Mouse (Mus musculus): Measurements from ENCODE around the gene 8030411F24Rik. TPM values are rescaled to one million over a fixed set of nuclear protein-coding genes. Genes with fewer than 3 reads are reported as not detected.

Gene 8030411F24Rik
- polyA plus RNA-seq (2012; rRNA removed): not detected in 2 replicates

DNA sequence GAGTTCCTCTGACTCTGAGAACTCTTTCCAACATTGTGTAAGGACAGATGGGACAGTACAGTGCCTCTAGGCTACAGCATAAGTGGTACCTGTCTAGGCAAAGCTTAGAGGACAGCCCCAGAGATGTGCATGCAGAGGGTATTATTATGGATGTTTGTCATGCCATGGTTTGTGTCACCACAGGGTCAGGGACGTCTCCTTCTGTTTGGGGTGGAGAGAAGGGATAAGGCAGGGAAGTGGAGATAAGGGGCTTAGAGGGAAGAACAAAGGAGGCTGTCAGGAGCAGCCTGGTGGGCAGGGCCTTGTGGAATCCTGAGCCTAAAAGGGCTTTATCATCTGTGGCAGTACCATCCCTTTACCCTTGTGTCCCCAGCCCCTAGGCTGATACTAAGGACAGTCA is at the start of gene 8030411F24Rik:
Gene 8030411F24Rik, plus strand, starts transcription at position 301 of the 400 bp plus-strand sequence.

DNA sequence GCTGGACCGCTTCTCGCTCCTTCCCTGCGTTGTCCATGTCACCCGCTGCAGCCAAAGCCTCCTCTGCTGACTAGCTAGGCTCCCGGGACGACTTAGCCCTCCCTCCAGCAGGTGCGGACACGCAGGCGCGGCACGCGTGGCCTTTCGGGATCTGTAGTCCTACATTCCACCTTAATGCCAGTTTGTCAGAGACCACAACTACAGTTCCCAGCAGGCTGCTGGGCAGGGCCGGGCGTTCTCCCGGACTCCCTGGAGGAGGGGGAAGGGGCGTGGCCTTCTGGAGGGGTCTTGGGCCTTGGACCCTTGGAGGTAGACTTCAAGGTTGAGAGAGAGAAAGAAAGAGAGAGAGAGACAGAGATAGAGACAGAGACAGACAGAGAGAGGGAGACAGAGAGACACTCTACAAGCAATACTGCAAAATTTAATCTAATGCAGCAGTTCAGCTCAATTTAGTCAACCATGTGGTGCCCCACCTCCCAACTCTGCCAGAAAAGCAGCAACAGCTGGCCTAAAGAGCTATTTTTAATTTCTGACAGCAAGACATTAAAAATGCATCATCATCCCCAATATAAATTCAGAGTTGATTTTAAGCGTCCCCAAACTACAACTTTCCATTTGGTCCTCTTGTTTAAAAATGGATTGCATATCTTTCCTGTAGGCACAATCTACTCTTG is 49.3 kb upstream of the 8030411F24Rik start, which contains the start of gene Napb:
Gene Napb, minus strand, starts transcription at position 141 of the 674 bp plus-strand sequence.

DNA sequence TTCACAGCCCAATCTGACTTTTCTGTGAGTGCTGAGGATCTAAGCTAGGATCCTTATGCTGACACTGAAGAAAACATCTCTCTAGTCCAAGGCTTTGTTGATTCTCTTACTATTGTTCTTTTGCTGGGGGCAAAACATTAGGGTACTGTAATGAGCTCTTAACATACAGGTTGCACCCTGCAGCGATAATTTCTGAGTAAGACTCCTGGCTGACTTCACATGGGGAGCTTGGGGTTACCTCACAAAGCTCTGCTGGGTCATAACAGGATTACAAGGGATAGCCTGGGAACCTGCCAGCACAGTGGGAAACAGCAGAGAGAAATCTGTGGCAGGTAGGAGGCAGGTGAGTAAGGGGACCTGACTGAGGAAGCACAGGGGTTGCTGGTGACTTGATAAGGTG is 31.8 kb upstream of the 8030411F24Rik start, which contains the start of gene Cstl1:
Gene Cstl1, plus strand, starts transcription at position 301 of the 400 bp plus-strand sequence.

DNA sequence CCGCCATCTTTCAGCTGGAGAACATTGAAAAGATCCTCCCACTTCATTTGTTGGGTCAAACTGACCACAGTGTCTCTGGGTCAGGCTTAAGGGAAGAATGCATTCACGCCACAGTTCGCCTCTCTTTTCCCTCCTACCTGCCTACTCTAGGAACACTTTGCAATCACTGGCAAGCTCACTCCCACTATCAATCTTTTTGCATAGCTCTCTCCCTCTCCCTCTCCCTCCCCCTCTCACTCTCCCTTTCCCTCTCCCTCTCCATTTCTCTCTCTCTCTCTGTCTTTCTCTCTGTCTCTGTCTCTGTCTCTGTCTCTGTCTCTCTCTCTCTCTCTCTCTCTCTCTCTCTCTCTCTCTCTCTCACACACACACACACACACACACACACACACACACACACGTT is 10.4 kb upstream of the 8030411F24Rik start, which contains the start of gene Cst11:
Gene Cst11, minus strand, starts transcription at position 101 of the 400 bp plus-strand sequence.

DNA sequence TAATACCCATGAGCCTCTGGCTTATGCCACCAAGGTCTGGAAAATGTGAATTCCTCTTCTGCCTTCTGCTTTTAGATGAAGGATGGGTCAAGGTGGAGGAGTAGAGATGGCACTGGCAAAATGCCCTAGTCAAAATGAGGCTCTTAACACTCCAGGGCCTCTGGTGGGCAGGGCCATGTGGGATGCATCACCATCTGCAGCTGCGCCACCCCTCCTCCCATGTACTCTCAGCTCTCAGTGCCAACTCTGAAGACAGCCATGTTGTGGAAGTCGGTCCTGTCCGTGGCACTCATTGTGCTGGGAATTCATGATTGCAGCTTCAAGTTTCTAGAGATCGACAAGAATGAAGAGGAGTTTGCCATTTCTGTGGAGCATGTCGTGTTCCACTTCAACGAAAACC is 7.3 kb downstream of the 8030411F24Rik start, which contains the start of gene Cst12:
Gene Cst12, plus strand, starts transcription at position 220 of the 400 bp plus-strand sequence.

DNA sequence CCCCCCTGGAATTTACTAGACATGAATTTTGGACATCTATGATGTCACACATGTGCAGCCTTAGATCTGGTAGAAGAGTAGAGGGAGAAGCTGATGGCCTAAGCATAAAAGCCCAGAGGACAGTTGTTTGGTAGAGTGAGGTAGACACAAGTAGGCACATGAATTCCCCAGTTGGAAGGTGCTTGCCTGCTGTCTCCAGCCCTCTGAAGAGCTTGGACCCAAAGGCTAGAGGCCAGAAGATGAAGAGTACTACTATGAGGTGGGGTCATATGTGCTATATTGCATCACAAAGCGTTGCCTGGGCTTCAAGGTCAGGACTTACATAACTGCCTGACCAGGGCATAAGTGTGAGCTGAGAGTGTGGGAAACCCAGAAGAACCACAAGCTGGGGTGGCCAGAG is 16.7 kb downstream of the 8030411F24Rik start, which contains the start of gene Cst8:
Gene Cst8, plus strand, starts transcription at position 301 of the 400 bp plus-strand sequence.

DNA sequence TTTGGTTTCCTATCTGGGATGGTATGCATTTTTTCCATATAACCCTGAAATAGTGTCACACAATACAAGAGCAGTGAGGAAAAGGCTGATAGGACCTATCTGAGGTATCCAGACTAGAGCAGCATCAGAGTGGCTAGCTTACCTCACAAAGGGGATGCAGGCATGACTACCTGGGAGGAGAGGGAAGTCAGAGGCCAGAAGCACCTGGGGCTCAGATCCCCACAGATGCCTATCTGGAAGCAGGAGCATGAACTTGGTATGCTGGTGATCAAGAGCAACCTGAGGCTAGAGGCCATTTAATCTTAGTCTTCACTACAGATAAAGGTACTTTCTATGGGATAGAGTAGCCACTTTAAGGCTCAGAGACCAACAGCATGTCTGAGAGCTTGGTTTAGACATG is 38.1 kb downstream of the 8030411F24Rik start, which contains the start of gene Cst13:
Gene Cst13, plus strand, starts transcription at position 173 of the 400 bp plus-strand sequence.

DNA sequence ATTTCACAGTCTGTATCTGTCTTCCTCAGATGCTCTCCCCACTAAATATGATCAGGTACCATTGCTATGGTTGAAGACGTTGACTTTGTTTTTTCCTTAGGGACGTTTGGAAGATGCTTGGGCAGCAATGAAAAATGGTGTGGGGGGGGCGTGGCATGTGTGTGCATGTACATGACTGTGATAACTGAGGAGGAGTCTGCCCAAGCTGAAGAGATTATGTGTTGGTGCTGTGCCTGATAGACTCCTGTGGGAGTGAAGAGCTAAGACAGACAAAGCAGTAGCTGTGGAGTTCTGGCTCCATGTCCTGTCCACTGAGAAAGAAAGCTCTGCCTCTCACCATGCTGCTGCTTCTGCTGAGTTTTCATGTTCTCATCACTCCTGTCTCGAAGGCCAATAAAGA is 53.1 kb downstream of the 8030411F24Rik start, which contains the start of gene Cst9:
Gene Cst9, plus strand, starts transcription at position 236 of the 400 bp plus-strand sequence.

Other genes starting within 250 kb of the 8030411F24Rik start
- gene Nxt1, start 109.4 kb upstream of the 8030411F24Rik start, polyA plus RNA-seq (2012; rRNA removed): 6.4 and 7.7 TPM in 2 replicates
- gene Gzf1, start 101.0 kb upstream of the 8030411F24Rik start, polyA plus RNA-seq (2012; rRNA removed): 1.5 and 1.9 TPM in 2 replicates
- gene Napb, start 49.5 kb upstream of the 8030411F24Rik start, polyA plus RNA-seq (2012; rRNA removed): 0.04 and 0.17 TPM in 2 replicates
- not detected in 2 replicates for gene Cstl1, start 31.7 kb upstream of the 8030411F24Rik start, polyA plus RNA-seq (2012; rRNA removed)
- 0.18 TPM in 1 of 2 replicates, not detected in the other for gene Cst11, start 10.5 kb upstream of the 8030411F24Rik start, polyA plus RNA-seq (2012; rRNA removed)
- gene Cst12, start 7.4 kb downstream of the 8030411F24Rik start, polyA plus RNA-seq (2012; rRNA removed): not detected in 2 replicates
- gene Cst8, start 16.8 kb downstream of the 8030411F24Rik start, polyA plus RNA-seq (2012; rRNA removed): 0.14 and 0.20 TPM in 2 replicates
- not detected in 2 replicates for gene Cst13, start 38.1 kb downstream of the 8030411F24Rik start, polyA plus RNA-seq (2012; rRNA removed)
- not detected in 2 replicates for gene Cst9, start 53.1 kb downstream of the 8030411F24Rik start, polyA plus RNA-seq (2012; rRNA removed)
- 1.3 TPM in 1 of 2 replicates, not detected in the other for gene 9230104L09Rik, start 83.0 kb downstream of the 8030411F24Rik start, polyA plus RNA-seq (2012; rRNA removed)
- 635 and 710 TPM in 2 replicates for gene Cst3, start 93.7 kb downstream of the 8030411F24Rik start, polyA plus RNA-seq (2012; rRNA removed)
- not detected in 2 replicates for gene Gm1330, start 221.2 kb downstream of the 8030411F24Rik start, polyA plus RNA-seq (2012; rRNA removed)
- gene Gm10750, start 235.2 kb downstream of the 8030411F24Rik start, polyA plus RNA-seq (2012; rRNA removed): not detected in 2 replicates